Mouse (Mus musculus) forebrain, embryonic 12.5 days (tissue): Measurements from ENCODE around the gene Agtrap. TPM values are rescaled to one million over a fixed set of nuclear protein-coding genes. Genes with fewer than 3 reads are reported as not detected.

Experiments used
- ATAC-seq: fragments of 200-750 bp; cut with Nextera tagmentation; 2 replicates; pipeline ENCODE4 v1.8.0; 2017; ENCODE audit warnings: moderate TSS enrichment; ENCODE audit not compliant: low FRiP score
- H3K27ac ChIP-seq: fragments of 300-500 bp; sonication (generic); 2 replicates; pipeline ENCODE4 v1.5.1; 2016; ENCODE audit warnings: mild to moderate bottlenecking
- H3K27me3 ChIP-seq: fragments of 300-500 bp; sonication (generic); 2 replicates; pipeline ENCODE4 v1.6.1; 2016; ENCODE audit warnings: mild to moderate bottlenecking
- H3K36me3 ChIP-seq: fragments of 300-500 bp; sonication (generic); replicated peaks from 2 replicates; pipeline ENCODE4 v1.6.1; 2016; ENCODE audit warnings: mild to moderate bottlenecking
- H3K4me1 ChIP-seq: fragments of 300-500 bp; sonication (generic); 2 replicates; pipeline ENCODE4 v1.6.1; 2016
- H3K4me2 ChIP-seq: fragments of 300-500 bp; sonication (generic); 2 replicates; pipeline ENCODE4 v1.6.1; 2016; ENCODE audit warnings: mild to moderate bottlenecking, moderate library complexity
- H3K4me3 ChIP-seq: fragments of 300-500 bp; sonication (generic); replicated peaks from 2 replicates; pipeline ENCODE4 v1.5.1; 2016; ENCODE audit warnings: mild to moderate bottlenecking
- H3K9ac ChIP-seq: fragments of 300-500 bp; sonication (generic); 2 replicates; pipeline ENCODE4 v1.6.1; 2016; ENCODE audit warnings: mild to moderate bottlenecking
- H3K9me3 ChIP-seq: fragments of 300-500 bp; sonication (generic); 2 replicates; pipeline ENCODE4 v1.6.1; 2016
- WGBS: fragments of 180-500 bp; shearing (Covaris S2); methylation state at CpG from one replicate; pipeline ENCODE4 v1.1.7; 2016; 5-methylcytosine and 5-hydroxymethylcytosine counted together
- polyA plus RNA-seq: library from polyadenylated mRNA; unstranded; fragments of >200 nt; fragmentation: Nextera tagmentation; extraction: Ambion mirVana; gene quantifications from 2 replicates; pipeline ENCODE4 v1.2.1, GENCODE M21; 2016

The Agtrap gene
- polyA plus RNA-seq, 1 experiment from 2014 or later: 9.2 TPM

DNA sequence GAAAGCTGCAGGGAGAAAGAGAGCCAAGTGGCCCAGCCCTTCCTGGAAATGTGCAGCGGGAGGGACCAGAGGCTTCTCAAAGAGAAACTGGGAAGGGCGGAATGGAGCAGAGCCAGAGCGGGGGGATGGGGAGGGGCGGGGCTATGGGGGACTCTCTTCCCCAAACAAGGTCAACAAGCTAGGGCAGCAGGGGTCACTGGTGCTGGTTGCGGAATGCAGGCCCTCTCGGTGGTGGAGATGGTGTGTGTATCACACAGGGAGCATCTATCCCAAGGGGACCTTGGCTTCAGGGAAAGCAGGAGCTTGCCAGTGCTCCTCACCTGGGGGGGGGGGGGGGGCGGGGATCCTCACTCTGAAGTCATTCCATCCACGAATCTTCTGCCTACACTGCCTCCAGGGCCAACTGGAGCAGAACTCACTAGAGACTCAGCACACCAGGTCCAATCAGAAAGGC, 3.5 kb downstream of the Agtrap start:
- no peak overlapping the region for H3K9ac ChIP-seq
- H3K27ac ChIP-seq: no peak overlapping the region
- H3K9me3 ChIP-seq: no peaks in the 10 kb centered on the region
- WGBS: 13% methylated on average over 8 of the region's 8 CpGs
- no peak overlapping the region for H3K4me3 ChIP-seq
- H3K36me3 ChIP-seq: 0 out of 2 replicates have a peak, but pooled peaks cover 16% of the 10 kb centered on the region
- ATAC-seq: no peak
- H3K4me2 ChIP-seq: no peak overlapping the region
- H3K27me3 ChIP-seq: no peaks in the 10 kb centered on the region
- peaks cover 55% of the 10 kb centered on the region for H3K4me1 ChIP-seq

DNA sequence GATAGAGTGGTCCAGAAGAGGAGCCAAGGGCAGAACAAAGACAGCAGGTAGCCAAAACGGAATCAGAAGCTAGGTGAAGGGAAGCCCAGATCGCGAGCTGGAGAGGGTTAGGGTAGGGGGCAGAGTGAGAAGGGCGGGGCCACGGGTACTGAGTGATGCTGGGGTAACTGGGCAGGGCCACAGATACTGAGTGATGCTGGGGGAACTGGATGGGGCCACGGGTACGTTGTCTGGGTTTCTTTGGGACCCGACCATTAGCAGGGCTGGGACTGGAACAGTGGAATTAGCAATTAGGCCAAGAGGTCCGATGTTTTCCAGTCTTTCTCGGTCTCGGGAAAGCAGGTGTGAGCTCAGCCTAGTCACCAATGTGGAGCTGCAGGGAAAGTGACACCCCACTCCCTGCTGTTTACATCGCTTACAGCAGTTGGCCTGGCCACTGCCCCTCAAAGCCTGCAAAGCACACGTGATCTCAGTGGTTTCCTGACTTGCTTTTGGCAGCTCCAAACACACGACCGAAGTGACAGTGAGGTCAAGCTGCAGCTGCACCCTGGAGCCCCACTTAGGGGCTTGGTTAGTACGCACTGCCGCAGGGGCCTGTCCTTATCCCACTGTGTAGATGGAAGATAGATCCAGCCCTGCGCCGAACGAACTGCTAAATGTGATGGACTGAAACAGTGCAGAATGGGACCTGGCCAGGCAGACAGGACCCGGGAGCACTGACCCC, 4.5 kb downstream of the Agtrap start:
- H3K4me1 ChIP-seq: peaks cover 47% of the 10 kb centered on the region
- no peak overlapping the region for H3K4me3 ChIP-seq
- no peak overlapping the region for H3K4me2 ChIP-seq
- ATAC-seq: no peak
- H3K27ac ChIP-seq: no peak overlapping the region
- H3K36me3 ChIP-seq: 0 out of 2 replicates have a peak, but pooled peaks cover 16% of the 10 kb centered on the region
- no peaks in the 10 kb centered on the region for H3K27me3 ChIP-seq
- 70% methylated on average over 21 of the region's 21 CpGs for WGBS
- no peaks in the 10 kb centered on the region for H3K9me3 ChIP-seq
- no peak overlapping the region for H3K9ac ChIP-seq

GRCm38 (mm10) chr4:148082257-148083044, 5.4 kb downstream of the Agtrap start:
- WGBS: 54% methylated on average over 12 of the region's 12 CpGs
- ATAC-seq: peak; percentile 51; the same call in 1 of the 2 replicates
- H3K4me3 ChIP-seq: no peak overlapping the region
- H3K9ac ChIP-seq: no peak overlapping the region
- 0 out of 2 replicates have a peak, but pooled peaks cover 16% of the 10 kb centered on the region for H3K36me3 ChIP-seq
- no peak overlapping the region for H3K4me2 ChIP-seq
- no peak overlapping the region for H3K27ac ChIP-seq
- H3K9me3 ChIP-seq: no peaks in the 10 kb centered on the region
- H3K27me3 ChIP-seq: no peaks in the 10 kb centered on the region
- H3K4me1 ChIP-seq: peaks cover 39% of the 10 kb centered on the region

GRCm38 (mm10) chr4:148081201-148081600, 6.6 kb downstream of the Agtrap start:
- Histone ChIP-seq H3K4me2 (no peak overlapping the region), H3K27me3 (no peaks in the 10 kb centered on the region), H3K4me1 (peaks cover 27% of the 10 kb centered on the region), H3K9me3 (no peaks in the 10 kb centered on the region), H3K36me3 (0 out of 2 replicates have a peak, but pooled peaks cover 16% of the 10 kb centered on the region), H3K4me3 (no peak overlapping the region), H3K9ac (no peak overlapping the region), H3K27ac (no peak overlapping the region)
- WGBS: 92% methylated on average over 10 of the region's 10 CpGs
- ATAC-seq: no peak

GRCm38 (mm10) chr4:148080597-148080973, 7.2 kb downstream of the Agtrap start:
- H3K4me1 ChIP-seq: peaks cover 21% of the 10 kb centered on the region
- no peak overlapping the region for H3K4me2 ChIP-seq
- WGBS: 100% methylated on average over 1 of the region's 1 CpGs
- H3K9ac ChIP-seq: no peak overlapping the region
- H3K9me3 ChIP-seq: no peaks in the 10 kb centered on the region
- H3K27ac ChIP-seq: no peak overlapping the region
- H3K4me3 ChIP-seq: no peak overlapping the region
- ATAC-seq: no peak
- H3K36me3 ChIP-seq: 0 out of 2 replicates have a peak, but pooled peaks cover 16% of the 10 kb centered on the region
- no peaks in the 10 kb centered on the region for H3K27me3 ChIP-seq

DNA sequence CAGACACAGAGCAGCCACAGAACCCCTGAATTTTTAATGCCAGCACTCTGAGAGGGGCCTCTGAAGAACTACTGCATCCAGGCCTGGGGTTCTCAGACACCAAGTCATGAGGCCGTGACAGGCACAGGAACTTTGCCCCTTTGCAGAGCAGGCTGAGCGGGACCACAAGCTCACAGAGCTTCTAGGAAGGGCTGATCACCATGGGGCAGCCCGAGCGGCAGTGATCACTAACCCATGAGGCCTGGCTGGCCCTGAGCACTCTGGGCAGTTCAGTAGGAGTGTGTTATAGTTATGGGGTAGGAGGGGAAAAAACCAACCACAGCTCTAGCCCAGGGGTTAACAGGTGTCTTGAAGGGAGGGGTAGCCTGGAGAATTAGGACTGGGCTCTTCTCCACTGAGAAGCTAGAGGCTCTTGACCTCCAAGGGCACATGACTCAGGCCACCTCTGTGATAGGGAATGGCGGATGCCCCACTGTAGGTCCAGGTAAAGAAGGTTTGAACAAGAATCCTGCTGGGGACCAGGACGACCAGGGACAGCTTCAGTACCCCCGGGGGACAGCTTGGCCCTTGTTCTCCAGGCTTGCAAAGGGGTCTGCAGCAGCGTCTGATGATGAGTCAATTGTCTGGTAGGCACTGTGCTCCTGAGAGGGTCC, 7.8 kb downstream of the Agtrap start:
- H3K9me3 ChIP-seq: no peaks in the 10 kb centered on the region
- 0 out of 2 replicates have a peak, but pooled peaks cover 16% of the 10 kb centered on the region for H3K36me3 ChIP-seq
- no peaks in the 10 kb centered on the region for H3K27me3 ChIP-seq
- H3K4me1 ChIP-seq: peaks cover 21% of the 10 kb centered on the region
- no peak for ATAC-seq
- H3K4me2 ChIP-seq: no peak overlapping the region
- H3K9ac ChIP-seq: no peak overlapping the region
- WGBS: 92% methylated on average over 8 of the region's 8 CpGs
- H3K4me3 ChIP-seq: no peak overlapping the region
- no peak overlapping the region for H3K27ac ChIP-seq

GRCm38 (mm10) chr4:148079212-148079611, 8.6 kb downstream of the Agtrap start:
- Histone ChIP-seq H3K36me3 (0 out of 2 replicates have a peak, but pooled peaks cover 16% of the 10 kb centered on the region), H3K4me2 (no peak overlapping the region), H3K9ac (no peak overlapping the region), H3K27ac (no peak overlapping the region), H3K4me1 (peaks cover 20% of the 10 kb centered on the region), H3K27me3 (no peaks in the 10 kb centered on the region), H3K9me3 (no peaks in the 10 kb centered on the region), H3K4me3 (no peak overlapping the region)
- WGBS: 65% methylated on average over 6 of the region's 6 CpGs
- no peak for ATAC-seq

- Histone ChIP-seq H3K4me2 (no peak overlapping the region), H3K36me3 (0 out of 2 replicates have a peak, but pooled peaks cover 6% of the 10 kb centered on the region), H3K27ac (no peak overlapping the region), H3K9me3 (no peaks in the 10 kb centered on the region), H3K27me3 (no peaks in the 10 kb centered on the region), H3K4me1 (peaks cover 9% of the 10 kb centered on the region), H3K9ac (no peak overlapping the region), H3K4me3 (no peak overlapping the region)
- 92% methylated on average over 6 of the region's 6 CpGs for WGBS
- no peak for ATAC-seq
These were observed 11.9 kb downstream of the Agtrap start for GRCm38 (mm10) chr4:148075881-148076280.

GRCm38 (mm10) chr4:148075259-148075658, 12.6 kb downstream of the Agtrap start:
- H3K4me1 ChIP-seq: peaks cover 9% of the 10 kb centered on the region
- H3K4me3 ChIP-seq: peak overlapping the region; percentile 33
- peak; percentile 40; the same call in 1 of the 2 replicates for ATAC-seq
- 0 out of 2 replicates have a peak overlapping the region, but pooled peaks have one; percentile 7 for H3K9ac ChIP-seq
- no peaks in the 10 kb centered on the region for H3K27me3 ChIP-seq
- H3K9me3 ChIP-seq: no peaks in the 10 kb centered on the region
- H3K27ac ChIP-seq: no peak overlapping the region
- H3K36me3 ChIP-seq: 0 out of 2 replicates have a peak, but pooled peaks cover 3% of the 10 kb centered on the region
- peak overlapping the region; percentile 51 for H3K4me2 ChIP-seq
- WGBS: 36% methylated on average over 21 of the region's 21 CpGs

DNA sequence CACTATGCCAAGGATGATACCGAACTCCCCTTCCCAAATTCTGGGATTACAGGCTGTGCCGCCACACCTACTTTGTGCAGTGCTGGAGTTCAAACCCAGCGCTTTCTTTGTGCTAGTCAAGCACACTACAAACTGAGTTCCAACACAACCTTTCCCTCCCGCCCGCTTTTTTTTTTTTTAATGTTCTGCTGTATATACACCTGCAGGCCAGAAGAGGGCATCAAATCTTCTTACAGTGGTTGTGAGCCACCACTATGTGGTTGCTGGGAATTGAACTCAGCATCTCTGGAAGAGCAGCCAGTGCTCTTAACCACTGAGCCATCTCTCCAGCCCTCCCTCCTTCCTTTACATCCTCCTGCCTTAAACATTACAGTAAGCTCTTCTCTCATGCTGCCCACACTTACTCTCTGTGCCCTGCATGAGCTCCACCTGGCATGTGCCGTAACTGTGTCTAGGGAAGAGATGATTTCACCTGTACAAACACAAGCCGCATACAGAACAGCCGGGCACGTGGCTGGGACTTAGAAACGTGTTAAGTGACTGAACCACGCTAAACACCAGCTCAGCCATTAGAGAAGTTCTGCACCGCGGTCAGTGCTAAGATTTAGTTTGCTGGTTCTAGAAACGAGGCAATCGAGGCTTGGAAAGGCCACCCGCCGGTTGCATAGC, 13.2 kb downstream of the Agtrap start:
- Histone ChIP-seq H3K4me2 (peak overlapping the region; percentile 51), H3K36me3 (no peaks in the 10 kb centered on the region), H3K9ac (peak overlapping the region; percentile 7; the same call in 1 of the 2 replicates), H3K4me1 (peaks cover 9% of the 10 kb centered on the region), H3K27ac (no peak overlapping the region), H3K4me3 (peak overlapping the region; percentile 33), H3K9me3 (no peaks in the 10 kb centered on the region), H3K27me3 (no peaks in the 10 kb centered on the region)
- peak; percentile 20; the same call in 1 of the 2 replicates for ATAC-seq
- WGBS: 49% methylated on average over 17 of the region's 17 CpGs

- no peak overlapping the region for H3K27ac ChIP-seq
- ATAC-seq: no peak
- 71% methylated on average over 5 of the region's 5 CpGs for whole genome bisulfite sequencing
These were observed 16.3 kb downstream of the Agtrap start for GRCm38 (mm10) chr4:148071508-148071907.

More at GRCm38 (mm10) chr4:148071508-148071907, 16.3 kb downstream of the Agtrap start:
- peaks cover 9% of the 10 kb centered on the region for H3K4me1 ChIP-seq
- no peak overlapping the region for H3K9ac ChIP-seq
- no peaks in the 10 kb centered on the region for H3K9me3 ChIP-seq
- H3K27me3 ChIP-seq: no peaks in the 10 kb centered on the region
- H3K36me3 ChIP-seq: no peaks in the 10 kb centered on the region
- H3K4me2 ChIP-seq: no peak overlapping the region
- H3K4me3 ChIP-seq: no peak overlapping the region
